Mouse (Mus musculus) small intestine, adult 2 months (tissue): Measurements from ENCODE around the gene Arpc3.

ENCODE experiments used
- CTCF ChIP-seq: fragments of 200-500 bp; IDR thresholded peaks from 2 replicates; pipeline ENCODE4 v1.5.1; 2012; ENCODE audit warnings: low read depth, mild to moderate bottlenecking, control low read depth, inconsistent platforms, low read length, moderate library complexity, mixed read lengths; ENCODE audit not compliant: insufficient replicate concordance, insufficient read length; ENCODE audit errors: extremely low read depth
- POLR2A ChIP-seq: fragments of 200-500 bp; IDR thresholded peaks from 2 replicates; pipeline ENCODE4 v1.6.1; 2012; ENCODE audit warnings: low read depth, mild to moderate bottlenecking, control low read depth, inconsistent platforms, low read length, moderate library complexity

DNA sequence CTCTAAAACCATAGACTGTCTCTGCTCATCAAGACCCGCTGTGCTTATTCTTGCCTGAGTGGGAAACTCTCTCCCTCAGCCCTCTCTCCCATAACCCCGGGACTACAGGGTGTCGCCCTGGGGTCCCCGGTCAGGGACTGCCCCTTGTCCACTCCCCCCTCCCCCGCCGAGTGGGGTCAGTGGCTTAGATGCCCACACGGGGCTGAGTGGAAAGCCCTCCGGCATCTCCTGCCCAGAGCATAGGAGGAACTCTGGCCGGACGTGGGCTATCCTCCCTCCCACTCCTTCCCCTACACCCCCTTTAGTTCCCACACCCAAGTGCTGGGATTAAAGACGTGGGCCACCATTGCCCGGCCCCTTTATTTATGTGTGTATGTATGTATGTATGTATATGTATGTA is 23.8 kb downstream of the Arpc3 start:
- TF ChIP-seq POLR2A (no peak), CTCF (no peak)
